Mouse (Mus musculus) MEL (cell line): ENCODE measurements around the gene Asap3.

Experiments
- CHD2 ChIP-seq: IDR thresholded peaks from 2 replicates; pipeline ENCODE4 v1.6.1; 2011; ENCODE audit warnings: low read length, improper control_type of control experiment
- CTCF ChIP-seq, 3 experiments: IDR thresholded peaks in 2 of 3; conservative IDR thresholded peaks in 1 of 3; 2 replicates each; pipeline ENCODE4 v1.5.1; 2011 to 2012; ENCODE audit warnings: low read length in 3 of 3, low read depth in 2 of 3, mild to moderate bottlenecking in 2 of 3, improper control_type of control experiment in 1 of 3, inconsistent platforms in 1 of 3, mixed read lengths in 1 of 3, moderate library complexity in 1 of 3; ENCODE audit not compliant: control insufficient read depth in 1 of 3, insufficient read depth in 1 of 3, poor library complexity in 1 of 3, severe bottlenecking in 1 of 3
- ELF1 ChIP-seq: IDR thresholded peaks from 2 replicates; pipeline ENCODE4 v1.6.1; 2014; ENCODE audit warnings: low read depth, mild to moderate bottlenecking, inconsistent platforms, low read length, improper control_type of control experiment, moderate library complexity
- KAT2A ChIP-seq: conservative IDR thresholded peaks from 2 replicates; pipeline ENCODE4 v1.6.1; 2012; ENCODE audit warnings: low read depth, low read length, improper control_type of control experiment, inconsistent platforms
- POLR2A ChIP-seq, 2 experiments: IDR thresholded peaks; 2 replicates each; pipeline ENCODE4 v1.6.1; 2011 to 2012; ENCODE audit warnings: low read length in 2 of 2, mild to moderate bottlenecking in 2 of 2, control low read depth in 1 of 2, improper control_type of control experiment in 1 of 2, low read depth in 1 of 2, moderate library complexity in 1 of 2; ENCODE audit not compliant: control insufficient read depth in 1 of 2, insufficient read depth in 1 of 2, poor library complexity in 1 of 2
- RAD21 ChIP-seq: IDR thresholded peaks from 2 replicates; pipeline ENCODE4 v1.6.1; 2011; ENCODE audit warnings: mild to moderate bottlenecking, low read depth, low read length, improper control_type of control experiment
- SMC3 ChIP-seq: IDR thresholded peaks from 2 replicates; pipeline ENCODE4 v1.6.1; 2011; ENCODE audit warnings: low read depth, low read length, improper control_type of control experiment
- UBTF ChIP-seq: IDR thresholded peaks from 2 replicates; pipeline ENCODE4 v1.6.1; 2012; ENCODE audit warnings: low read depth, mild to moderate bottlenecking, inconsistent platforms, low read length, improper control_type of control experiment, moderate library complexity, borderline replicate concordance; ENCODE audit not compliant: insufficient read depth
- USF1 ChIP-seq: IDR thresholded peaks from 2 replicates; pipeline ENCODE4 v1.6.1; 2014; ENCODE audit warnings: low read depth, mild to moderate bottlenecking, inconsistent platforms, low read length, improper control_type of control experiment, moderate library complexity
- USF2 ChIP-seq, 2 experiments: IDR thresholded peaks; 2 replicates each; pipeline ENCODE4 v1.6.1; 2011 to 2012; ENCODE audit warnings: improper control_type of control experiment in 2 of 2, low read length in 2 of 2, borderline replicate concordance in 1 of 2, inconsistent platforms in 1 of 2, low read depth in 1 of 2, mild to moderate bottlenecking in 1 of 2; ENCODE audit not compliant: insufficient read depth in 1 of 2
- ZMIZ1 ChIP-seq: IDR thresholded peaks from 2 replicates; pipeline ENCODE4 v1.6.1; 2012; ENCODE audit warnings: low read depth, mild to moderate bottlenecking, inconsistent platforms, low read length, improper control_type of control experiment, moderate library complexity

DNA sequence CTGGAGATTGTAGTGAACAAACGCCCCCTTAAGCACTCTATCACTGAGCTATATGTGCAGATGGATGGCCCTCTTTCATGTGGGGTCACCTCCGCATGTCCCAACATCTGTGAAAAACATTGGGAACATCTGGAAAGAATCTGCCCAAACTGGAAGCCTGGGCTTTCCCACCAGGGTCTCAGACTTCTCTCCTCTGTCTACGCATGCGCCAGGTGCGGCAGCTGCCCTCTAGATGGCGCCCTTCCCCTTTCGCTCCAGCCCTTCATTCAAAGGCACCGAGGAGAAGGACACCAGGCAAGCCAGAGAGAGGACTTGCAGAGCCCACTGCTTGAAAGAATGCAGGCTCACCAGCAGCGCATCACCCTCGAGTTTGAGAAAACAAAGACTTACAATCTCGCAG is 42.7 kb upstream of the Asap3 start:
- TF ChIP-seq ZMIZ1 (no peak), CHD2 (no peak), POLR2A (IDR thresholded peaks at IDR 0.05; ENCODE audit: control insufficient read depth in 1 of 2, insufficient read depth in 1 of 2, low read depth in 1 of 2, low read length in 2 of 2, poor library complexity in 1 of 2) (no peak), SMC3 (peak; percentile 88), USF1 (no peak), ELF1 (no peak), CTCF (IDR thresholded peaks at IDR 0.05 in 2 of 3, conservative IDR thresholded peaks at IDR 0.05 in 1 of 3; ENCODE audit: control insufficient read depth in 1 of 3, insufficient read depth in 1 of 3, low read depth in 2 of 3, low read length in 3 of 3, poor library complexity in 1 of 3, severe bottlenecking in 1 of 3) (peak; percentile 93 to 98 (median 95)), RAD21 (peak; percentile 94), USF2 (IDR thresholded peaks at IDR 0.05; ENCODE audit: borderline replicate concordance in 1 of 2, insufficient read depth in 1 of 2, low read depth in 1 of 2, low read length in 2 of 2) (no peak), UBTF (no peak), KAT2A (no peak)
